Mouse (Mus musculus) MN1 (cell line): ENCODE results near the gene Kctd15.

Experiments
- DNase-seq: peaks from one replicate; pipeline ENCODE4 v3.0.0-alpha.2; 2016; ENCODE audit warnings: low spot score

The Kctd15 gene

GRCm38 (mm10) chr7:34620411-34620810 lies 36.1 kb downstream of the Kctd15 start:
- no peak for DNase-seq

- DNase-seq = no peak
Measured at GRCm38 (mm10) chr7:34618141-34618890, 38.2 kb downstream of the Kctd15 start.

DNA sequence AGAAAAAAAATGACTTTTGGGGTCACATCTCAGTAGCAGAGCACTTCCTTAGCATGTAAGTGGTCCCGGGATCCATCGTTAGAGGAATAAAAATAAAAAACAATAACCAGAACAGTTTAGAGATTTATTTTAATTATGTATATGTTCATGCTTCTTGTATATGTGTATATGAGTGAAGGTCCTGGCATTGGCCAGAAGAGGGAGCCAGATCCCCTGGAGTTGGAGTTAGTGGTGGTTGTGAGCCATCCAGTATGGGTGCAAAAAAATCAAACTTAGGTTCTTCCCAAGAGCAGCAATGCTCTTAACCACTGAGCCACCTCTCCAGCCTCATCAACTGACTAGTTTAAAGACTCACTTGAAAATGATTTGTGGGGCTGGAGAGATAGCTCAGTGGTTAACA lies 40.3 kb downstream of the Kctd15 start:
- no peak for DNase-seq

- DNase-seq = no peak
Measured at GRCm38 (mm10) chr7:34610445-34610844, 46.1 kb downstream of the Kctd15 start.

DNA sequence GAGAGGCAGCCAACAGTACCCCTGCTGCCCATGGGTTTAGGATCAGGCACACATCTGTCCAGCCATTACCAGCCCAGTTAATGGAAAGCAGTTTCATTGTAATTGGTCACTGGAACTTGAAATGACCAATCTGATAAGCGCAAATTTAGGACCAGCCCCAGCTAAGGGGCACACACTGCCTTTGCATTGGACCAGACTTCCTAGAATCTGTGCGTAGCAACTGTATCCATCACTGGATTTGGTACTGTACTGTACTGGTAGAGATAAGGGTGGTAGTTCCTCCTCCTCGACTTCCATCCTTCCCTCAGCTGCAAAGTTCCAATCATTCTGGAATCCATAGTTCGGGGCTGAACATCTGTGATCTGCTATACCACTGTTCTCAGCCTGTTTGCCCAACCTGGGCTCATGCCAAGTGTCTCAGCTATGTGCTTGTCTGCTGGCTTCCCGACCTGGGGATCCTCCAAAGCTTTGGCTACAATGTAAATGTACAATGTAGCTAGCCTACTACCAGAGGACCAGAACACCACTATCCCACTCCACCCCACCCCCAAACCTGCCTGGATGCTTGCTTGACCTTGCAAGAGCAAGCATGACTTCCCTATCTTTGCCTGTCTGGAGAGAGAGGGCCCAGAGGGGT lies 49.1 kb downstream of the Kctd15 start:
- peak; percentile 51 for DNase-seq

- peak; percentile 72 for DNase-seq
Measured at GRCm38 (mm10) chr7:34606729-34607128, 49.8 kb downstream of the Kctd15 start.

GRCm38 (mm10) chr7:34606051-34606450 lies 50.5 kb downstream of the Kctd15 start:
- no peak for DNase-seq

- DNase-seq = no peak
Measured at GRCm38 (mm10) chr7:34598576-34598975, 58.0 kb downstream of the Kctd15 start.

DNA sequence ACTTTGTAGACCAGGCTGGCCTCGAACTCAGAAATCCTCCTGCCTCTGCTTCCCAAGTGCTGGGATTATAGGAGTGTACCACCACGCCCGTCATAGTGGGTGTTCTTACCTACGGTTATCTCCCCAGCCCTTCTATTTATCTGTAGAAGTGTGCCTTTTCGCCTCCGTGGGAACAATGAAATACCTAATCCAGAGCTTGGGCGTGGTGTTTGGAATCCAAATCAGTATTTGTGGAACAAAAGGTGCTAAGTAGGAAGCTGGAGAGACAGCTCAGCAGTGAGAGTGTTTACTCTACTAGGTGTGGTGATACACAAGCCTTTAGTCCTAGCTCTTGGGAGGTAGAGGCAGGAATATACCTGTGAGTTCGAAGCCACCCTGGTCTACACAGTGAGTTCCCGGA lies 58.5 kb downstream of the Kctd15 start:
- no peak for DNase-seq

- no peak for DNase-seq
Measured at GRCm38 (mm10) chr7:34596531-34597235, 59.8 kb downstream of the Kctd15 start.

- DNase-seq = no peak
Measured at GRCm38 (mm10) chr7:34595307-34595565, 61.3 kb downstream of the Kctd15 start.

- DNase-seq = peak; percentile 79
Measured at GRCm38 (mm10) chr7:34594501-34595306, 61.8 kb downstream of the Kctd15 start.

DNA sequence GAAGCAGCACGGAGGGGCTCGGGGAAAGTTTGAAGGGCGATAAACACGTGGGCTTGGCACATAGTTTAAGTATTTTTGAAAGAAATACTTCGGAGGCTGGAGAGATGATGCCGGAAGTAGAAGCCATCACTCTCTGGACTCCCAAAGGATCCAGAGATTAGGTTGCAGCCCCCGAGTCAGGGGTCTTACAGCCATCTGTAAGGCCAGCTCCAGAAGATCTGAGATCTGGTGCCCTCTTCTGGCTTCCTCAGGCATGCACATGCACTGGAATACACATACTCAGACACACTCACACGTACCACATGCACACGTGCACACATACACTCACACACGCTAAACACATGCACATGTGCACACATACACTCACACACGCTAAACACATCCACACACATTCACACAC lies 65.8 kb downstream of the Kctd15 start:
- DNase-seq = no peak
